Mouse (Mus musculus) B cell, adult 2 months (primary cell): ENCODE results near the gene Prmt1.

Experiments used
- DNase-seq, 2 experiments: peaks; one replicate each; pipeline ENCODE4 v3.0.0; 2022

Gene Prmt1

GRCm38 (mm10) chr7:45012011-45012410 is 25.6 kb upstream of the Prmt1 start:
- DNase-seq, result no peak

GRCm38 (mm10) chr7:45008411-45008810 is 22.0 kb upstream of the Prmt1 start:
- no peak for DNase-seq

- DNase-seq, result no peak
These were observed 21.5 kb upstream of the Prmt1 start for GRCm38 (mm10) chr7:45007846-45008245.

GRCm38 (mm10) chr7:45007141-45007540 is 20.8 kb upstream of the Prmt1 start:
- no peak for DNase-seq

- no peak for DNase-seq
These were observed 20.1 kb upstream of the Prmt1 start for GRCm38 (mm10) chr7:45006503-45006902.

- DNase-seq, result no peak
These were observed 19.1 kb upstream of the Prmt1 start for GRCm38 (mm10) chr7:45005321-45005992.

GRCm38 (mm10) chr7:45004546-45004945 is 18.2 kb upstream of the Prmt1 start:
- DNase-seq, result no peak

- DNase-seq, result no peak
These were observed 16.1 kb upstream of the Prmt1 start for GRCm38 (mm10) chr7:45002440-45002839.

- DNase-seq, result no peak
These were observed 14.3 kb upstream of the Prmt1 start for GRCm38 (mm10) chr7:45000539-45001114.

GRCm38 (mm10) chr7:44999753-45000152 is 13.4 kb upstream of the Prmt1 start:
- DNase-seq, result no peak

- peak in 1 of 2 experiments; percentile 20 for DNase-seq
These were observed 12.2 kb upstream of the Prmt1 start, which contains the start of gene Bcl2l12 for GRCm38 (mm10) chr7:44998501-44998955. TSS of gene Bcl2l12 (minus strand) at chr7:44998712.

GRCm38 (mm10) chr7:44997940-44998428 is 11.6 kb upstream of the Prmt1 start:
- no peak for DNase-seq

GRCm38 (mm10) chr7:44997231-44997939 is 11.0 kb upstream of the Prmt1 start, which contains the start of gene Irf3:
TSS of gene Irf3 (plus strand) at chr7:44997648.
- DNase-seq, result peak; percentile 97 to 98

- peak in 1 of 2 experiments; percentile 17 for DNase-seq
These were observed 10.3 kb upstream of the Prmt1 start for GRCm38 (mm10) chr7:44996672-44997071.

- DNase-seq, result peak in 1 of 2 experiments; percentile 21
These were observed 731 bp upstream of the Prmt1 start for GRCm38 (mm10) chr7:44986879-44987718.

GRCm38 (mm10) chr7:44985595-44986191 is 675 bp downstream of the Prmt1 start:
- DNase-seq, result peak; percentile 69 to 73

- no peak for DNase-seq
These were observed 1.6 kb downstream of the Prmt1 start for GRCm38 (mm10) chr7:44984833-44985164.

GRCm38 (mm10) chr7:44983944-44984832 is 2.2 kb downstream of the Prmt1 start:
- DNase-seq, result no peak

GRCm38 (mm10) chr7:44983085-44983484 is 3.3 kb downstream of the Prmt1 start:
- DNase-seq, result peak; percentile 92 to 93

- no peak for DNase-seq
These were observed 4.8 kb downstream of the Prmt1 start for GRCm38 (mm10) chr7:44981539-44981938.

- no peak for DNase-seq
These were observed 8.1 kb downstream of the Prmt1 start for GRCm38 (mm10) chr7:44978300-44978699.
